Mouse (Mus musculus): ENCODE data around the gene Tgfb1i1.

- TF ChIP-seq CHD2 (IDR thresholded peaks at IDR 0.05; ENCODE audit: low read length), result no peak
- TF ChIP-seq EP300 (IDR thresholded peaks at IDR 0.05; ENCODE audit: low read length), result no peak
These were observed 38.4 kb upstream of the Tgfb1i1 start for GRCm38 (mm10) chr7:128208187-128208586.

Measured in CH12.LX (cell line).